In genomic region chr3:100515093-100515753, GRCm38 (mm10) we compare ENCODE assay signal across 24 mouse cellular contexts. TPM values are rescaled to one million over a fixed set of nuclear protein-coding genes. Genes with fewer than 3 reads are reported as not detected.
DNase-seq lines count a peak whose midpoint lies in the region; ATAC-seq and TF ChIP-seq lines count a peak whose summit lies in the region.
"Had no signal": no experiment of that assay in that cellular context is flagged by ENCODE, and none has a peak within 500 bp of the region (broad histone marks: within the 10 kb centered on the region; RNA-seq: fewer than 3 reads in every experiment).

No protein-coding gene starts in this region.

- no peaks in the 10 kb centered on the region for H3K27me3 ChIP-seq in CH12.LX (replicated peaks)
- H3K27me3 ChIP-seq: embryonic facial prominence, embryonic 15.5 days; intestine, embryonic 15.5 days; midbrain, embryonic 12.5 days had no signal

- DNase-seq in 416B (ENCODE audit: low read depth), result peak; percentile 29
- DNase-seq in CH12.LX (ENCODE audit: extremely low read depth), result peak; percentile 53
- DNase-seq in lung, postnatal 36 days, result peak; percentile 61
- no peak for DNase-seq in frontal cortex, postnatal 25 days (ENCODE audit: low spot score in 2 of 2)
- DNase-seq in left cerebral cortex, adult 9 months (ENCODE audit: low spot score in 2 of 2), result no peak
- no peak for DNase-seq in urinary bladder, postnatal 25 days (ENCODE audit: low spot score)
- DNase-seq: cerebellum, adult 18-20 months; cerebellum, postnatal 25 days; gastrocnemius, postnatal 10 days; heart, adult 11 months; kidney, adult 8-10 months; kidney, postnatal 10 days; right cerebral cortex, postnatal 14 days; thymus, postnatal 14 days had no signal

- no peak for TF ChIP-seq POLR2A in CH12.LX (IDR thresholded peaks at IDR 0.05; ENCODE audit: low read depth, low read length)

- no peaks in the 10 kb centered on the region for H3K79me2 ChIP-seq in CH12.LX (replicated peaks; ENCODE audit: control insufficient read depth, extremely low read depth, insufficient read depth, poor library complexity, severe bottlenecking)

- peak overlapping the region; percentile 47 for H3K4me2 ChIP-seq in CH12.LX (ENCODE audit: insufficient read depth, low read depth, poor library complexity, severe bottlenecking)
- H3K4me2 ChIP-seq: embryonic facial prominence, embryonic 15.5 days; heart, embryonic 11.5 days; intestine, embryonic 15.5 days; midbrain, embryonic 12.5 days had no signal

- peak; percentile 79 for TF ChIP-seq EP300 in CH12.LX (IDR thresholded peaks at IDR 0.05; ENCODE audit: low read length)

- dilution Hi-C loops in CH12.LX (cut with MboI; ENCODE audit: extremely low pct_ligation_motif_present, extremely low pct_unique_long_range_greater_than_20kb, low sequenced_read_pairs), result no loop called here

- peak; percentile 80 to 82 for ATAC-seq in hematopoietic stem cell, adult 5-6 weeks (replicated peaks in 1 of 2; ENCODE audit: insufficient read depth in 1 of 2, low FRiP score in 2 of 2, low TSS enrichment in 1 of 2, low read depth in 1 of 2, poor library complexity in 2 of 2, severe bottlenecking in 2 of 2)
- ATAC-seq: forebrain, embryonic 14.5 days; hindbrain, embryonic 16.5 days; intestine, embryonic 15.5 days had no signal

- no peak for TF ChIP-seq RAD21 in CH12.LX (IDR thresholded peaks at IDR 0.05; ENCODE audit: low read depth, low read length)

- no peaks in the 10 kb centered on the region for H3K36me3 ChIP-seq in CH12.LX (replicated peaks in 1 of 2; ENCODE audit: control insufficient read depth in 1 of 2, insufficient read depth in 1 of 2, low read length in 1 of 2)
- H3K36me3 ChIP-seq: embryonic facial prominence, embryonic 15.5 days; hindbrain, embryonic 10.5 days; intestine, embryonic 15.5 days; limb, embryonic 10.5 days; midbrain, embryonic 12.5 days had no signal

- no peak for TF ChIP-seq CTCF in CH12.LX (conservative IDR thresholded peaks at IDR 0.05 in 1 of 2, IDR thresholded peaks at IDR 0.05 in 1 of 2; ENCODE audit: low read depth in 2 of 2, low read length in 2 of 2)

- H3K4me1 ChIP-seq in CH12.LX (ENCODE audit: control insufficient read depth in 1 of 2, insufficient read depth in 2 of 2), result peaks cover 17 to 21% of the 10 kb centered on the region in 2 experiments
- H3K4me1 ChIP-seq: embryonic facial prominence, embryonic 15.5 days; hindbrain, embryonic 10.5 days; intestine, embryonic 15.5 days; midbrain, embryonic 12.5 days had no signal

- H3K27ac ChIP-seq in CH12.LX (ENCODE audit: insufficient read depth, low read depth), result no peak overlapping the region
- H3K27ac ChIP-seq: embryonic facial prominence, embryonic 15.5 days; hindbrain, embryonic 10.5 days; intestine, embryonic 15.5 days; limb, embryonic 10.5 days; macrophage; midbrain, embryonic 12.5 days had no signal

- no peak overlapping the region for H3K4me3 ChIP-seq in CH12.LX (replicated peaks in 1 of 3; ENCODE audit: low read depth in 2 of 3, low read length in 2 of 3, poor library complexity in 1 of 3)
- H3K4me3 ChIP-seq: embryonic facial prominence, embryonic 15.5 days; hindbrain, embryonic 10.5 days; intestine, embryonic 15.5 days; limb, embryonic 10.5 days; midbrain, embryonic 12.5 days had no signal

- H3K9ac ChIP-seq in CH12.LX (ENCODE audit: insufficient read depth, low read depth), result no peak overlapping the region
- H3K9ac ChIP-seq: embryonic facial prominence, embryonic 15.5 days; intestine, embryonic 15.5 days; midbrain, embryonic 12.5 days had no signal

- in situ Hi-C loops in CH12.LX (cut with MboI; ENCODE audit: low pct_ligation_motif_present, low pct_unique_long_range_greater_than_20kb, low sequenced_read_pairs), result no loop called here

- H3K9me3 ChIP-seq in CH12.LX (replicated peaks; ENCODE audit: low read length), result no peaks in the 10 kb centered on the region
- H3K9me3 ChIP-seq: embryonic facial prominence, embryonic 15.5 days; hindbrain, embryonic 10.5 days; intestine, embryonic 15.5 days; limb, embryonic 10.5 days; midbrain, embryonic 12.5 days had no signal

TF ChIP-seq in CH12.LX, 34 proteins besides CTCF, POLR2A, EP300 and RAD21:
- TF ChIP-seq HCFC1 (IDR thresholded peaks at IDR 0.05; ENCODE audit: low read depth, low read length), result 0 out of 2 replicates have a peak, but pooled peaks have one; percentile 20
- peak; percentile 86 for TF ChIP-seq USF1 (IDR thresholded peaks at IDR 0.05; ENCODE audit: low read depth, low read length)
- TF ChIP-seq SIN3A (IDR thresholded peaks at IDR 0.05; ENCODE audit: low read length), result no peak
- TF ChIP-seq MAX (IDR thresholded peaks at IDR 0.05; ENCODE audit: low read length), result peak; percentile 80
- no peak for TF ChIP-seq KAT2A (IDR thresholded peaks at IDR 0.05; ENCODE audit: insufficient replicate concordance, low read length)
- TF ChIP-seq ETS1 (conservative IDR thresholded peaks at IDR 0.05; ENCODE audit: low read depth, low read length), result peak; percentile 61
- TF ChIP-seq USF2 (conservative IDR thresholded peaks at IDR 0.05; ENCODE audit: low read depth, low read length), result peak; percentile 90
- peak; percentile 36; the same call in 1 of the 2 replicates for TF ChIP-seq BHLHE40 (IDR thresholded peaks at IDR 0.05; ENCODE audit: low read depth, low read length)
- no peak for TF ChIP-seq MYC (IDR thresholded peaks at IDR 0.05; ENCODE audit: low read depth, low read length)
- no peak for TF ChIP-seq PAX5 (IDR thresholded peaks at IDR 0.05; ENCODE audit: low read length)
- TF ChIP-seq SMC3 (IDR thresholded peaks at IDR 0.05; ENCODE audit: low read depth, low read length), result no peak
- TF ChIP-seq MEF2A (IDR thresholded peaks at IDR 0.05; ENCODE audit: borderline replicate concordance, low read depth, low read length), result no peak
- peak; percentile 43; the same call in 1 of the 2 replicates for TF ChIP-seq TCF12 (IDR thresholded peaks at IDR 0.05; ENCODE audit: low read depth, low read length)
- peak; percentile 79 for TF ChIP-seq IRF4 (IDR thresholded peaks at IDR 0.05; ENCODE audit: low read depth, low read length)
TF ChIP-seq in CH12.LX: peak in this region for 8.

RNA-seq across cellular contexts. Expression of gene Tent5c, which starts 26.1 kb away (rescaled TPM):
- total RNA-seq in CH12.LX (2012; rRNA removed) (12.3 and 18.6 TPM in 2 replicates), CH12.LX (2014; rRNA removed) (9.5 and 10.6 TPM in 2 replicates)
- 16.0 and 18.7 TPM in 2 replicates for polyA plus RNA-seq in CH12.LX (2012; ENCODE audit: insufficient read length, low read depth)
- 2.2 and 2.4 TPM in 2 replicates for total RNA-seq in hematopoietic stem cell, adult 5-6 weeks (2017)

Comparison
In these comparisons a context has a peak if more than half of its experiments do, and no peak if none do; other contexts are left out.
1. DNase-seq: peak in 416B (single experiment), CH12.LX (single experiment) and lung, postnatal 36 days (single experiment); none in frontal cortex, postnatal 25 days (0 of 2), left cerebral cortex, adult 9 months (0 of 2) and urinary bladder, postnatal 25 days (single experiment).